Mouse (Mus musculus) kidney, embryonic 16.5 days (tissue): ENCODE results near the gene Agbl4. TPM values are rescaled to one million over a fixed set of nuclear protein-coding genes. Genes with fewer than 3 reads are reported as not detected.

Source experiments
- ATAC-seq: fragments of 200-750 bp; cut with Nextera tagmentation; 2 replicates; pipeline ENCODE4 v1.8.0; 2017; ENCODE audit warnings: moderate TSS enrichment; ENCODE audit not compliant: low FRiP score, low TSS enrichment
- H3K27ac ChIP-seq: fragments of 300-500 bp; sonication (generic); 2 replicates; pipeline ENCODE4 v1.5.1; 2014; ENCODE audit warnings: low read length
- H3K27me3 ChIP-seq: fragments of 300-500 bp; sonication (generic); 2 replicates; pipeline ENCODE4 v1.6.1; 2014; ENCODE audit warnings: low read length, control low read depth, mixed read lengths; ENCODE audit not compliant: insufficient read depth
- H3K36me3 ChIP-seq: fragments of 300-500 bp; sonication (generic); 2 replicates; pipeline ENCODE4 v1.6.1; 2014; ENCODE audit warnings: low read length, control low read depth, mixed read lengths; ENCODE audit not compliant: insufficient read depth
- H3K4me1 ChIP-seq: fragments of 300-500 bp; sonication (generic); 2 replicates; pipeline ENCODE4 v1.6.1; 2014; ENCODE audit warnings: low read length, control low read depth, mixed read lengths; ENCODE audit not compliant: insufficient read depth
- H3K4me2 ChIP-seq: fragments of 300-500 bp; sonication (generic); replicated peaks from 2 replicates; pipeline ENCODE4 v1.6.1; 2014; ENCODE audit warnings: low read depth, low read length
- H3K4me3 ChIP-seq: fragments of 300-500 bp; sonication (generic); 2 replicates; pipeline ENCODE4 v1.5.1; 2014; ENCODE audit warnings: mild to moderate bottlenecking, low read length
- H3K9ac ChIP-seq: fragments of 300-500 bp; sonication (generic); replicated peaks from 2 replicates; pipeline ENCODE4 v1.6.1; 2014; ENCODE audit warnings: low read length
- H3K9me3 ChIP-seq: fragments of 300-500 bp; sonication (generic); 2 replicates; pipeline ENCODE4 v1.6.1; 2016; ENCODE audit warnings: low read length, control low read depth
- WGBS: fragments of 180-500 bp; shearing (Covaris S2); extraction: QIAGEN DNeasy Blood & Tissue Kit; methylation state at CpG from one replicate; pipeline ENCODE4 v1.1.7; 2014; 5-methylcytosine and 5-hydroxymethylcytosine counted together
- polyA plus RNA-seq: library from polyadenylated mRNA; unstranded; fragments of >200 nt; fragmentation: Nextera tagmentation; extraction: Ambion mirVana; gene quantifications from 2 replicates; pipeline ENCODE4 v1.2.1, GENCODE M21; 2015

The Agbl4 gene
- polyA plus RNA-seq, 1 experiment from 2014 or later = 0.25 TPM

- Histone ChIP-seq H3K9me3 (no peaks in the 10 kb centered on the region), H3K4me1 (peaks cover 15% of the 10 kb centered on the region), H3K4me3 (no peak overlapping the region), H3K27ac (peak overlapping the region; percentile 37), H3K9ac (no peak overlapping the region), H3K4me2 (no peak overlapping the region; the same call in 1 of the 2 replicates), H3K36me3 (no peaks in the 10 kb centered on the region), H3K27me3 (no peaks in the 10 kb centered on the region)
- WGBS = 21% methylated on average over 12 of the region's 12 CpGs
- peak; percentile 67 for ATAC-seq
Measured at GRCm38 (mm10) chr4:111670566-111671421, 1273.3 kb downstream of the Agbl4 start.

- Histone ChIP-seq H3K27me3 (no peaks in the 10 kb centered on the region), H3K4me1 (peaks cover 15% of the 10 kb centered on the region), H3K9me3 (no peaks in the 10 kb centered on the region), H3K4me2 (no peak overlapping the region), H3K9ac (no peak overlapping the region), H3K4me3 (no peak overlapping the region), H3K36me3 (no peaks in the 10 kb centered on the region), H3K27ac (peak overlapping the region; percentile 31)
- 45% methylated on average over 4 of the region's 4 CpGs for WGBS
- ATAC-seq = no peak
Measured at GRCm38 (mm10) chr4:111671440-111671839, 1274.0 kb downstream of the Agbl4 start.

- no peaks in the 10 kb centered on the region for H3K36me3 ChIP-seq
Measured at GRCm38 (mm10) chr4:111673904-111674303, 1276.4 kb downstream of the Agbl4 start.

GRCm38 (mm10) chr4:111681926-111682325 lies 1284.5 kb downstream of the Agbl4 start:
- Histone ChIP-seq H3K9me3 (no peaks in the 10 kb centered on the region), H3K36me3 (no peaks in the 10 kb centered on the region), H3K27me3 (no peaks in the 10 kb centered on the region), H3K4me1 (no peaks in the 10 kb centered on the region; the same call in 1 of the 2 replicates), H3K27ac (no peak overlapping the region), H3K4me3 (no peak overlapping the region), H3K9ac (no peak overlapping the region), H3K4me2 (no peak overlapping the region)
- no peak for ATAC-seq
- WGBS = 88% methylated on average over 5 of the region's 5 CpGs

More at GRCm38 (mm10) chr4:111673904-111674303, 1276.4 kb downstream of the Agbl4 start:
- Histone ChIP-seq H3K4me2 (no peak overlapping the region), H3K9me3 (no peaks in the 10 kb centered on the region), H3K9ac (no peak overlapping the region), H3K27me3 (no peaks in the 10 kb centered on the region), H3K4me3 (no peak overlapping the region), H3K27ac (no peak overlapping the region), H3K4me1 (peaks cover 15% of the 10 kb centered on the region)
- ATAC-seq = no peak

- H3K27me3 ChIP-seq = no peaks in the 10 kb centered on the region
- H3K36me3 ChIP-seq = no peaks in the 10 kb centered on the region
- ATAC-seq = no peak
- no peak overlapping the region for H3K4me2 ChIP-seq
- 82% methylated on average over 3 of the region's 3 CpGs for WGBS
- no peak overlapping the region for H3K27ac ChIP-seq
- H3K9ac ChIP-seq = no peak overlapping the region
- H3K4me3 ChIP-seq = no peak overlapping the region
- H3K4me1 ChIP-seq = peaks cover 2% of the 10 kb centered on the region; the same call in 1 of the 2 replicates
- no peaks in the 10 kb centered on the region for H3K9me3 ChIP-seq
Measured at GRCm38 (mm10) chr4:111682793-111683192, 1285.3 kb downstream of the Agbl4 start.

GRCm38 (mm10) chr4:111683843-111684242 lies 1286.4 kb downstream of the Agbl4 start:
- Histone ChIP-seq H3K36me3 (no peaks in the 10 kb centered on the region), H3K9me3 (no peaks in the 10 kb centered on the region), H3K27me3 (no peaks in the 10 kb centered on the region), H3K9ac (no peak overlapping the region), H3K4me3 (no peak overlapping the region), H3K4me2 (no peak overlapping the region), H3K4me1 (peaks cover 2% of the 10 kb centered on the region; the same call in 1 of the 2 replicates), H3K27ac (no peak overlapping the region)
- WGBS = 63% methylated on average over 5 of the region's 5 CpGs
- no peak for ATAC-seq

GRCm38 (mm10) chr4:111685951-111686350 lies 1288.5 kb downstream of the Agbl4 start:
- WGBS = 85% methylated on average over 2 of the region's 2 CpGs
- no peak overlapping the region for H3K27ac ChIP-seq
- H3K9ac ChIP-seq = no peak overlapping the region
- H3K36me3 ChIP-seq = no peaks in the 10 kb centered on the region
- H3K4me1 ChIP-seq = peaks cover 2% of the 10 kb centered on the region; the same call in 1 of the 2 replicates
- H3K9me3 ChIP-seq = no peaks in the 10 kb centered on the region
- ATAC-seq = no peak
- H3K4me3 ChIP-seq = no peak overlapping the region
- H3K27me3 ChIP-seq = no peaks in the 10 kb centered on the region
- H3K4me2 ChIP-seq = no peak overlapping the region

GRCm38 (mm10) chr4:111686951-111687350 lies 1289.5 kb downstream of the Agbl4 start:
- H3K4me3 ChIP-seq = peak overlapping the region; percentile 34
- no peak overlapping the region for H3K27ac ChIP-seq
- H3K36me3 ChIP-seq = no peaks in the 10 kb centered on the region
- peaks cover 2% of the 10 kb centered on the region; the same call in 1 of the 2 replicates for H3K4me1 ChIP-seq
- 5% methylated on average over 9 of the region's 9 CpGs for WGBS
- peak; percentile 90 for ATAC-seq
- peak overlapping the region; percentile 38; the same call in 1 of the 2 replicates for H3K9ac ChIP-seq
- no peaks in the 10 kb centered on the region for H3K9me3 ChIP-seq
- H3K4me2 ChIP-seq = peak overlapping the region; percentile 52
- no peaks in the 10 kb centered on the region for H3K27me3 ChIP-seq

- 16% methylated on average over 6 of the region's 6 CpGs for WGBS
Measured at GRCm38 (mm10) chr4:111687613-111688012, 1290.2 kb downstream of the Agbl4 start.

GRCm38 (mm10) chr4:111691057-111691543 lies 1293.6 kb downstream of the Agbl4 start:
- Histone ChIP-seq H3K9ac (no peak overlapping the region), H3K36me3 (no peaks in the 10 kb centered on the region), H3K27me3 (no peaks in the 10 kb centered on the region), H3K4me3 (no peak overlapping the region), H3K27ac (no peak overlapping the region), H3K4me2 (no peak overlapping the region), H3K4me1 (peaks cover 2% of the 10 kb centered on the region; the same call in 1 of the 2 replicates), H3K9me3 (no peaks in the 10 kb centered on the region)
- ATAC-seq = 0 out of 2 replicates have a peak, but pooled peaks have one; percentile 36
- WGBS = 55% methylated on average over 5 of the region's 5 CpGs

More at GRCm38 (mm10) chr4:111687613-111688012, 1290.2 kb downstream of the Agbl4 start:
- no peaks in the 10 kb centered on the region for H3K27me3 ChIP-seq
- peak; percentile 74 for ATAC-seq
- peaks cover 2% of the 10 kb centered on the region; the same call in 1 of the 2 replicates for H3K4me1 ChIP-seq
- H3K9me3 ChIP-seq = no peaks in the 10 kb centered on the region
- H3K27ac ChIP-seq = no peak overlapping the region
- H3K36me3 ChIP-seq = no peaks in the 10 kb centered on the region
- peak overlapping the region; percentile 20 for H3K4me3 ChIP-seq
- peak overlapping the region; percentile 52 for H3K4me2 ChIP-seq
- 0 out of 2 replicates have a peak overlapping the region, but pooled peaks have one; percentile 33 for H3K9ac ChIP-seq
